Mouse (Mus musculus): Measurements from ENCODE around the gene Usf1. TPM values are rescaled to one million over a fixed set of nuclear protein-coding genes. Genes with fewer than 3 reads are reported as not detected.

The Usf1 gene
- polyA plus RNA-seq, 1 experiment from 2014 or later = 86.4 TPM

GRCm38 (mm10) chr1:171452522-171452921 lies 41.4 kb downstream of the Usf1 start:
- Histone ChIP-seq H3K27ac (ENCODE audit: low read depth, low read length) (no peak overlapping the region), H3K9ac (ENCODE audit: low read depth, low read length) (no peak overlapping the region), H3K4me3 (ENCODE audit: low read length) (no peak overlapping the region), H3K9me3 (ENCODE audit: control insufficient read depth, low read length) (no peaks in the 10 kb centered on the region), H3K4me1 (ENCODE audit: control insufficient read depth, insufficient read depth, low read length) (peaks cover 2% of the 10 kb centered on the region), H3K27me3 (ENCODE audit: control insufficient read depth, insufficient read depth, low read length) (no peaks in the 10 kb centered on the region), H3K36me3 (ENCODE audit: control insufficient read depth, insufficient read depth, low read length) (no peaks in the 10 kb centered on the region), H3K4me2 (replicated peaks; ENCODE audit: low read depth, low read length) (no peak overlapping the region)
- no peak for ATAC-seq (ENCODE audit: low FRiP score, low TSS enrichment)
- WGBS = 68% methylated on average over 5 of the region's 5 CpGs

DNA sequence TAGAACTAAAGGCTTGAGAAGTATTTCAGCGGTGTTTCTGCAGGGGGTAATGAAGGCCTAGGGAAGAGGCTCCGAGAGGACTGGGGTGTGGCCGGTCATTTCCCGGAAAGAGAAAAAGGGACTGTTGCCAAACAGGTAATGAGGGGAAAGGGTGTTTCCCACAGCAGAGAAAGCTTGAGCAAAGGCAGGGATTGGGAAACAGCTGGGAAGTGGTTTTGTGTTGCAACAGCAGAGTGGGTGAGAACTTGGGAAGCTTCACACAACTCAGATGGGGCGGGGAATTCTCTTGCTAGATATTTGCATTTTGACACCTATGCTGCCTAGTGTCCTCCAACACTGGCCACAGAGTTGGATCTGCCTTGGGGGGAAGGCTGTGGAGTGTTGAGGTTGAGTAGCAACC lies 41.8 kb downstream of the Usf1 start:
- WGBS = 77% methylated on average over 5 of the region's 5 CpGs
- Histone ChIP-seq H3K4me3 (ENCODE audit: low read length) (no peak overlapping the region), H3K36me3 (ENCODE audit: control insufficient read depth, insufficient read depth, low read length) (no peaks in the 10 kb centered on the region), H3K9ac (ENCODE audit: low read depth, low read length) (no peak overlapping the region), H3K27me3 (ENCODE audit: control insufficient read depth, insufficient read depth, low read length) (no peaks in the 10 kb centered on the region), H3K27ac (ENCODE audit: low read depth, low read length) (no peak overlapping the region), H3K9me3 (ENCODE audit: control insufficient read depth, low read length) (no peaks in the 10 kb centered on the region), H3K4me1 (ENCODE audit: control insufficient read depth, insufficient read depth, low read length) (no peaks in the 10 kb centered on the region; the same call in 1 of the 2 replicates), H3K4me2 (replicated peaks; ENCODE audit: low read depth, low read length) (no peak overlapping the region)
- no peak for ATAC-seq (ENCODE audit: low FRiP score, low TSS enrichment)

DNA sequence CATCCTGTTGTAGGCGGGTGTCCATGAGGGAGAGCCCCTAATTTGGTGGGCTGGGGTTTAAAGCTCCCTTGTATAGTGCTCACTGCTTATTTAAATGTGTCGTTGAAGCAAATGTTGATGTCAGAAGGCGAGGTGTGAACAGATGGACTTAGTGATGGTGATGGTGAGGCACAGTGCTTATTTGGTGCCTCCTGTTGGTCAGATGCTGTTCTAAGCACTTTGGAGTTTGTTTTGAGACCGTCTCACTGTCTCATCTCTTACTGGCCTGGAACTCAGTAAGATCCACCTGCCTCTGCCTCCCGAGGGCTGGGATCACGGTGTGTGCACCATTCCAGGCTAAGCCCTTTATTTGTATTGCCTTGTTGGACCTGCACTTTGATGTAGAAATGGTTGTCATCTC lies 43.8 kb downstream of the Usf1 start:
- 78% methylated on average over 6 of the region's 6 CpGs for WGBS
- no peaks in the 10 kb centered on the region for H3K9me3 ChIP-seq (ENCODE audit: control insufficient read depth, low read length)

GRCm38 (mm10) chr1:171457568-171457967 lies 46.5 kb downstream of the Usf1 start:
- WGBS = 94% methylated on average over 1 of the region's 1 CpGs
- Histone ChIP-seq H3K4me2 (replicated peaks; ENCODE audit: low read depth, low read length) (no peak overlapping the region), H3K36me3 (ENCODE audit: control insufficient read depth, insufficient read depth, low read length) (peaks cover 18% of the 10 kb centered on the region), H3K27ac (ENCODE audit: low read depth, low read length) (no peak overlapping the region), H3K4me3 (ENCODE audit: low read length) (no peak overlapping the region), H3K9ac (ENCODE audit: low read depth, low read length) (no peak overlapping the region), H3K27me3 (ENCODE audit: control insufficient read depth, insufficient read depth, low read length) (no peaks in the 10 kb centered on the region), H3K4me1 (ENCODE audit: control insufficient read depth, insufficient read depth, low read length) (peaks cover 3% of the 10 kb centered on the region), H3K9me3 (ENCODE audit: control insufficient read depth, low read length) (no peaks in the 10 kb centered on the region)
- ATAC-seq (ENCODE audit: low FRiP score, low TSS enrichment) = no peak

More for the DNA sequence above, 43.8 kb downstream of the Usf1 start:
- Histone ChIP-seq H3K4me3 (ENCODE audit: low read length) (no peak overlapping the region), H3K4me1 (ENCODE audit: control insufficient read depth, insufficient read depth, low read length) (peaks cover 3% of the 10 kb centered on the region), H3K36me3 (ENCODE audit: control insufficient read depth, insufficient read depth, low read length) (no peaks in the 10 kb centered on the region), H3K27ac (ENCODE audit: low read depth, low read length) (no peak overlapping the region), H3K4me2 (replicated peaks; ENCODE audit: low read depth, low read length) (no peak overlapping the region), H3K27me3 (ENCODE audit: control insufficient read depth, insufficient read depth, low read length) (no peaks in the 10 kb centered on the region), H3K9ac (ENCODE audit: low read depth, low read length) (no peak overlapping the region)
- no peak for ATAC-seq (ENCODE audit: low FRiP score, low TSS enrichment)

DNA sequence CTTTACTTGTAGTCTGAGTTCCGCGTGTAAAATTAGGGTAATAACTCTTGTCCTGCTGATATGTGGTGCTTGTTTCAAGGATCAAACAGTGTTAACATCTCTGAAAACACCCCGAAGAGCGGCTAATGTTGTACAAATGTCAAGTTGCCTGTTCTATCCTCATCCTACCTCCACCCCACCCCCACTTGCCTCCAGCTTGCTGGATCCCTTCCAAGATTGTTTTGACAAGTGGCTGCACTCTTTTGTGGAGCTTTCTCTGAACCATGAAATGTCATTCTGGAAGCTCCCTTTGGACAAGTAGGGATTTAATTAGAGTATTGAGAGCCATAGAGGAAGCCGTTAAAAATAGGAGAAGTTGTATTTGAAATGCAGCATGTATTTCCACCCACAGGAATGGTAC lies 48.7 kb downstream of the Usf1 start:
- no peaks in the 10 kb centered on the region for H3K9me3 ChIP-seq (ENCODE audit: control insufficient read depth, low read length)
- peaks cover 35% of the 10 kb centered on the region for H3K36me3 ChIP-seq (ENCODE audit: control insufficient read depth, insufficient read depth, low read length)
- H3K4me2 ChIP-seq (replicated peaks; ENCODE audit: low read depth, low read length) = no peak overlapping the region
- ATAC-seq (ENCODE audit: low FRiP score, low TSS enrichment) = no peak
- no peak overlapping the region for H3K9ac ChIP-seq (ENCODE audit: low read depth, low read length)
- no peak overlapping the region for H3K27ac ChIP-seq (ENCODE audit: low read depth, low read length)
- 22% methylated on average over 5 of the region's 5 CpGs for WGBS
- H3K27me3 ChIP-seq (ENCODE audit: control insufficient read depth, insufficient read depth, low read length) = no peaks in the 10 kb centered on the region
- H3K4me3 ChIP-seq (ENCODE audit: low read length) = no peak overlapping the region
- H3K4me1 ChIP-seq (ENCODE audit: control insufficient read depth, insufficient read depth, low read length) = peaks cover 3% of the 10 kb centered on the region

DNA sequence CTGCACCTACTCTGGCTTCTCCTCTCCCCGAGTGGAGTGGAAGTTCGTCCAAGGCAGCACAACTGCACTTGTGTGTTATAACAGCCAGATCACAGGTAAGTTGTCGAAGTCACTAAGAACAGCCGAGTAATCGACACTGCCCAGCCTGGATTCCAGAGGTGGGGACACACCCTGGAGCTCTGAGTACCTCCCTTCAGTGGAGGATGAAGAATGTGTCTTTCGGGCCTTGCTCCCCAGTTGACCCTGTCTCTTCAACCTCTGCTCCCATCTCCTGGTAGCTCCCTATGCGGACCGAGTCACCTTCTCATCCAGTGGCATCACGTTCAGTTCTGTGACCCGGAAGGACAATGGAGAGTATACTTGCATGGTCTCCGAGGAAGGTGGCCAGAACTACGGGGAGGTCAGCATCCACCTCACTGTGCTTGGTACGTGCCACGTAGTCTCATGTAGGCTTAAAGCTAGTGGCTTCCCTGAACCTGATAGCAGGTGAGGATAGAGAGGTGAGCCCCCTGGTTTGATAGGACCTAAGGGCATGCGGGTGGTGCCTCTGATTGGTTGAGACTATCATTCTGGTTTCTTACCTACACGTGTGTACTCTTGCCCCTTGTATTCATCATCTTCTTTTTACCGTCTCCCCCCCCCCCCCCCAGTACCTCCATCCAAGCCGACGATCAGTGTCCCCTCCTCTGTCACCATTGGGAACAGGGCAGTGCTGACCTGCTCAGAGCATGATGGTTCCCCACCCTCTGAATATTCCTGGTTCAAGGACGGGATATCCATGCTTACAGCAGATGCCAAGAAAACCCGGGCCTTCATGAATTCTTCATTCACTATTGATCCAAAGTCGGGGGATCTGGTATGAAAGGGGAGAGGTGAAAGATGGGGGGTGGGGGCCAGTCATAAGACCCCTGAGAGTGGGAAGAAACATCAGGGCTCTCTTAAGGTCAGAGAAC lies 49.7 kb downstream of the Usf1 start:
- Histone ChIP-seq H3K27ac (ENCODE audit: low read depth, low read length) (no peak overlapping the region), H3K36me3 (ENCODE audit: control insufficient read depth, insufficient read depth, low read length) (peaks cover 35% of the 10 kb centered on the region), H3K9ac (ENCODE audit: low read depth, low read length) (no peak overlapping the region), H3K4me1 (ENCODE audit: control insufficient read depth, insufficient read depth, low read length) (peaks cover 3% of the 10 kb centered on the region), H3K4me3 (ENCODE audit: low read length) (no peak overlapping the region), H3K27me3 (ENCODE audit: control insufficient read depth, insufficient read depth, low read length) (no peaks in the 10 kb centered on the region), H3K9me3 (ENCODE audit: control insufficient read depth, low read length) (no peaks in the 10 kb centered on the region), H3K4me2 (replicated peaks; ENCODE audit: low read depth, low read length) (no peak overlapping the region)
- WGBS = 90% methylated on average over 22 of the region's 22 CpGs
- ATAC-seq (ENCODE audit: low FRiP score, low TSS enrichment) = no peak

DNA sequence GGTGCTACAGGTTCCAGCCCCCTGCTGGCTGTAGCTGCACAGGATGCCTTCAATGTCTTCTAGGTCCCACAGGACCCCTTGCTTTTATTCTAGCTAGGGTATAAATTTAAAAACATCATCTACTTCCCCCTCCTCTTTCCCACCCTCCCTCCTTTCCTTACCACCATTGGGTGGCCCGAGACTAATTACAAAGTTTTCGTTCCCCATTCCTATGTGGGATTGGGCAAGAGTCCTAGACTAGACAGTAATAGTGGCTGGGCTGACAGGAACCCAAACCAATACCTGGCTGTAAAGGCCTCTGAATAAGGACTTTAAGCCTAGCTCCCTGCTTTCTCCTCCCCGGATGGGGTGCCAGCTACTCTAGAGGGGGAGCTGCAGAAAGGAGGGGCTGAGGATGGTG lies 52.0 kb downstream of the Usf1 start:
- WGBS = 90% methylated on average over 3 of the region's 3 CpGs
- Histone ChIP-seq H3K4me2 (replicated peaks; ENCODE audit: low read depth, low read length) (no peak overlapping the region), H3K9ac (ENCODE audit: low read depth, low read length) (no peak overlapping the region), H3K9me3 (ENCODE audit: control insufficient read depth, low read length) (no peaks in the 10 kb centered on the region), H3K4me3 (ENCODE audit: low read length) (no peak overlapping the region), H3K27me3 (ENCODE audit: control insufficient read depth, insufficient read depth, low read length) (no peaks in the 10 kb centered on the region), H3K27ac (ENCODE audit: low read depth, low read length) (no peak overlapping the region), H3K36me3 (ENCODE audit: control insufficient read depth, insufficient read depth, low read length) (peaks cover 35% of the 10 kb centered on the region), H3K4me1 (ENCODE audit: control insufficient read depth, insufficient read depth, low read length) (peaks cover 3% of the 10 kb centered on the region)
- ATAC-seq (ENCODE audit: low FRiP score, low TSS enrichment) = no peak

DNA sequence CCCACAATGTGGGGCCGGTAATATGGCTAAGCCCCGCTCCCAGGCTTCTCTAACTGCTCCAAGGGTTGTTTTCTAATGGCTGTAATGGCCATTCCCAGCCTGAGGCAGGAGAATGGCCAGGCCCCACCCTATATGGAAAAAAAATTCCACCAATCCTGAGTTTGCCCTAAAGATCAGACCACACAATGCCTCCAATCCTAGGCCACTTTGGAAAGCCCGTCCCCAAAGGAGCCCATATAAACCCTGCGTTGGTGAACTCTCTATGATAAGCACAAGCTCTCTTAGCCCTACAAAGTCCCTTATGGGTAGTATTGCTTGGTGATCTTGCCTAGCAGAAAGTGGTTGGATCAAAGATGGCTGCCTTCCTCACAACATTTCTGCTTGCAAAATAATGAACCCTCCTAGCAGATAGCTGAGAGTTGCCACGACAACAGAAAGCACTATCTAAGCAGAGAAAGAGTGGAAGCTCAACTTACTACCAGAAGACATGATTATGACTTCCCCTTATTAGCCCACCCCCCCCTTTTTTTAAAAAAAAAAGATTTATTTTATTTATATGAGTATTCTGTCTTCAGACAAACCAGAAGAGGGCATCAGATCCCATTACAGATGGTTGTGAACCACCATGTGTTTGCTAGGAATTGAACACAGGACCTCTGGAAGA lies 54.8 kb downstream of the Usf1 start:
- Histone ChIP-seq H3K9ac (ENCODE audit: low read depth, low read length) (no peak overlapping the region), H3K4me1 (ENCODE audit: control insufficient read depth, insufficient read depth, low read length) (no peaks in the 10 kb centered on the region), H3K27me3 (ENCODE audit: control insufficient read depth, insufficient read depth, low read length) (no peaks in the 10 kb centered on the region), H3K27ac (ENCODE audit: low read depth, low read length) (no peak overlapping the region), H3K4me3 (ENCODE audit: low read length) (no peak overlapping the region), H3K9me3 (ENCODE audit: control insufficient read depth, low read length) (no peaks in the 10 kb centered on the region), H3K36me3 (ENCODE audit: control insufficient read depth, insufficient read depth, low read length) (peaks cover 31% of the 10 kb centered on the region), H3K4me2 (replicated peaks; ENCODE audit: low read depth, low read length) (no peak overlapping the region)
- no peak for ATAC-seq (ENCODE audit: low FRiP score, low TSS enrichment)
- WGBS = 90% methylated on average over 5 of the region's 5 CpGs

- WGBS = 85% methylated on average over 4 of the region's 4 CpGs
- no peak overlapping the region for H3K27ac ChIP-seq (ENCODE audit: low read depth, low read length)
- ATAC-seq (ENCODE audit: low FRiP score, low TSS enrichment) = no peak
- no peak overlapping the region for H3K4me3 ChIP-seq (ENCODE audit: low read length)
- H3K9ac ChIP-seq (ENCODE audit: low read depth, low read length) = no peak overlapping the region
- no peaks in the 10 kb centered on the region for H3K9me3 ChIP-seq (ENCODE audit: control insufficient read depth, low read length)
- no peaks in the 10 kb centered on the region for H3K4me1 ChIP-seq (ENCODE audit: control insufficient read depth, insufficient read depth, low read length)
- H3K36me3 ChIP-seq (ENCODE audit: control insufficient read depth, insufficient read depth, low read length) = peaks cover 27% of the 10 kb centered on the region
- H3K27me3 ChIP-seq (ENCODE audit: control insufficient read depth, insufficient read depth, low read length) = no peaks in the 10 kb centered on the region
- H3K4me2 ChIP-seq (replicated peaks; ENCODE audit: low read depth, low read length) = no peak overlapping the region
Measured at GRCm38 (mm10) chr1:171466565-171466964, 55.5 kb downstream of the Usf1 start.
